In genomic region chr17:37049570-37050310, GRCm38 (mm10) we compare ENCODE assay signal across 7 mouse cellular contexts. TPM values are rescaled to one million over a fixed set of nuclear protein-coding genes. Genes with fewer than 3 reads are reported as not detected.
DNase-seq lines count a peak whose midpoint lies in the region; ATAC-seq lines count a peak whose summit lies in the region.

No protein-coding gene starts in this region.

- H3K36me3 ChIP-seq in embryonic facial prominence, embryonic 15.5 days, result 0 out of 2 replicates have a peak, but pooled peaks cover 9% of the 10 kb centered on the region
- H3K36me3 ChIP-seq in heart, embryonic 11.5 days (ENCODE audit: control insufficient read depth, insufficient read depth, low read length), result no peaks in the 10 kb centered on the region
- no peaks in the 10 kb centered on the region; the same call in 1 of the 2 replicates for H3K36me3 ChIP-seq in kidney, embryonic 14.5 days (ENCODE audit: control insufficient read depth, insufficient read depth, low read length)
- H3K36me3 ChIP-seq in midbrain, embryonic 16.5 days (ENCODE audit: control insufficient read depth, insufficient read depth, low read length), result peaks cover 6% of the 10 kb centered on the region
- H3K36me3 ChIP-seq in stomach, embryonic 16.5 days (ENCODE audit: control insufficient read depth, insufficient read depth, low read length), result no peaks in the 10 kb centered on the region

- H3K27me3 ChIP-seq in embryonic facial prominence, embryonic 15.5 days, result peaks cover 4% of the 10 kb centered on the region; the same call in 1 of the 2 replicates
- H3K27me3 ChIP-seq in heart, embryonic 11.5 days (ENCODE audit: control insufficient read depth, insufficient read depth, low read length), result peaks cover 15% of the 10 kb centered on the region
- H3K27me3 ChIP-seq in kidney, embryonic 14.5 days (ENCODE audit: control insufficient read depth, insufficient read depth, low read length), result no peaks in the 10 kb centered on the region; the same call in 1 of the 2 replicates
- no peaks in the 10 kb centered on the region for H3K27me3 ChIP-seq in midbrain, embryonic 16.5 days (ENCODE audit: control insufficient read depth, insufficient read depth, low read depth, low read length)
- H3K27me3 ChIP-seq in stomach, embryonic 16.5 days (ENCODE audit: control insufficient read depth, insufficient read depth, low read length), result no peaks in the 10 kb centered on the region

- peak overlapping the region; percentile 73 for H3K4me2 ChIP-seq in embryonic facial prominence, embryonic 15.5 days (replicated peaks)
- H3K4me2 ChIP-seq in heart, embryonic 11.5 days, result peak overlapping the region; percentile 96
- peak overlapping the region; percentile 82 for H3K4me2 ChIP-seq in kidney, embryonic 14.5 days (replicated peaks; ENCODE audit: low read depth, low read length)
- peak overlapping the region; percentile 68 for H3K4me2 ChIP-seq in midbrain, embryonic 16.5 days (ENCODE audit: low read length)
- peak overlapping the region; percentile 87 for H3K4me2 ChIP-seq in stomach, embryonic 16.5 days (ENCODE audit: low read depth, low read length)

- no peaks in the 10 kb centered on the region for H3K9me3 ChIP-seq in embryonic facial prominence, embryonic 15.5 days (replicated peaks)
- no peaks in the 10 kb centered on the region for H3K9me3 ChIP-seq in heart, embryonic 11.5 days (replicated peaks; ENCODE audit: control insufficient read depth, low read length)
- H3K9me3 ChIP-seq in kidney, embryonic 14.5 days (ENCODE audit: control insufficient read depth, low read length), result no peaks in the 10 kb centered on the region
- H3K9me3 ChIP-seq in midbrain, embryonic 16.5 days (replicated peaks; ENCODE audit: control insufficient read depth, low read length, poor library complexity, severe bottlenecking), result no peaks in the 10 kb centered on the region
- no peaks in the 10 kb centered on the region for H3K9me3 ChIP-seq in stomach, embryonic 16.5 days (replicated peaks; ENCODE audit: control insufficient read depth, low read length)

- 0 out of 2 replicates have a peak, but pooled peaks have one; percentile 2 for ATAC-seq in embryonic facial prominence, embryonic 15.5 days (ENCODE audit: insufficient number of reproducible peaks, low FRiP score, low TSS enrichment, low read depth)
- no peak for ATAC-seq in heart, embryonic 11.5 days (replicated peaks; ENCODE audit: insufficient number of reproducible peaks, low FRiP score, low TSS enrichment)
- ATAC-seq in kidney, embryonic 14.5 days (ENCODE audit: low FRiP score, low TSS enrichment), result peak; percentile 5; the same call in 1 of the 2 replicates
- peak; percentile 4 for ATAC-seq in midbrain, embryonic 16.5 days
- ATAC-seq in stomach, embryonic 16.5 days (ENCODE audit: insufficient read depth, low FRiP score), result no peak

- H3K27ac ChIP-seq in brown adipose tissue, adult 24 weeks (replicated peaks; ENCODE audit: low read depth, low read length), result no peak overlapping the region
- peak overlapping the region; percentile 73 for H3K27ac ChIP-seq in embryonic facial prominence, embryonic 15.5 days (replicated peaks)
- H3K27ac ChIP-seq in heart, embryonic 11.5 days (ENCODE audit: low read depth, low read length), result no peak overlapping the region
- no peak overlapping the region for H3K27ac ChIP-seq in kidney, embryonic 14.5 days (ENCODE audit: low read depth, low read length)
- H3K27ac ChIP-seq in midbrain, embryonic 16.5 days (ENCODE audit: low read length), result peak overlapping the region; percentile 90
- peak overlapping the region; percentile 27; the same call in 1 of the 2 replicates for H3K27ac ChIP-seq in stomach, embryonic 16.5 days (ENCODE audit: low read length)

- WGBS in embryonic facial prominence, embryonic 15.5 days, result 5% methylated on average over 39 of the region's 39 CpGs
- WGBS in heart, embryonic 11.5 days (ENCODE audit: insufficient replicate concordance), result 3% methylated on average over 39 of the region's 39 CpGs
- WGBS in kidney, embryonic 14.5 days, result 3% methylated on average over 39 of the region's 39 CpGs
- WGBS in midbrain, embryonic 16.5 days, result 2% methylated on average over 39 of the region's 39 CpGs
- WGBS in stomach, embryonic 16.5 days, result 8% methylated on average over 39 of the region's 39 CpGs

- peak overlapping the region; percentile 36 for H3K4me3 ChIP-seq in brown adipose tissue, adult 24 weeks (ENCODE audit: insufficient read depth, low read depth, low read length)
- H3K4me3 ChIP-seq in embryonic facial prominence, embryonic 15.5 days (replicated peaks), result peak overlapping the region; percentile 67
- peak overlapping the region; percentile 62 for H3K4me3 ChIP-seq in heart, embryonic 11.5 days (ENCODE audit: low read depth, low read length)
- peak overlapping the region; percentile 58 for H3K4me3 ChIP-seq in kidney, embryonic 14.5 days (ENCODE audit: low read length)
- peak overlapping the region; percentile 90 for H3K4me3 ChIP-seq in midbrain, embryonic 16.5 days (ENCODE audit: low read depth, low read length)
- H3K4me3 ChIP-seq in stomach, embryonic 16.5 days (replicated peaks; ENCODE audit: low read length), result peak overlapping the region; percentile 62

- H3K4me1 ChIP-seq in brown adipose tissue, adult 24 weeks (ENCODE audit: control insufficient read depth, insufficient read depth, insufficient read length, low read length), result peaks cover 2% of the 10 kb centered on the region
- peaks cover 48% of the 10 kb centered on the region for H3K4me1 ChIP-seq in embryonic facial prominence, embryonic 15.5 days
- peaks cover 15% of the 10 kb centered on the region for H3K4me1 ChIP-seq in heart, embryonic 11.5 days (ENCODE audit: control insufficient read depth, insufficient read depth, low read length)
- H3K4me1 ChIP-seq in kidney, embryonic 14.5 days (ENCODE audit: control insufficient read depth, insufficient read depth, low read length), result peaks cover 18% of the 10 kb centered on the region
- peaks cover 45% of the 10 kb centered on the region for H3K4me1 ChIP-seq in midbrain, embryonic 16.5 days (ENCODE audit: control insufficient read depth, insufficient read depth, low read length)
- peaks cover 36% of the 10 kb centered on the region for H3K4me1 ChIP-seq in stomach, embryonic 16.5 days (ENCODE audit: control insufficient read depth, insufficient read depth, low read length)

- DNase-seq in liver, result peak; percentile 40

- peak overlapping the region; percentile 50; the same call in 1 of the 2 replicates for H3K9ac ChIP-seq in embryonic facial prominence, embryonic 15.5 days
- H3K9ac ChIP-seq in heart, embryonic 11.5 days (ENCODE audit: low read depth, low read length), result peak overlapping the region; percentile 43; the same call in 1 of the 2 replicates
- peak overlapping the region; percentile 62 for H3K9ac ChIP-seq in kidney, embryonic 14.5 days (ENCODE audit: low read depth, low read length)
- H3K9ac ChIP-seq in midbrain, embryonic 16.5 days (ENCODE audit: low read depth, low read length), result peak overlapping the region; percentile 98
- peak overlapping the region; percentile 76 for H3K9ac ChIP-seq in stomach, embryonic 16.5 days (ENCODE audit: low read length)

RNA-seq across cellular contexts. Expression of gene Gabbr1, which starts 4.0 kb away (rescaled TPM):
- 3.8 and 4.5 TPM in 2 replicates for polyA plus RNA-seq in brown adipose tissue, adult 24 weeks (2012; ENCODE audit: insufficient read depth, insufficient read length, missing spikeins)
- polyA plus RNA-seq in embryonic facial prominence, embryonic 15.5 days (2015; fragmentation: Nextera tagmentation; extraction: Ambion mirVana), result 11.5 and 15.0 TPM in 2 replicates
- 4.4 and 6.0 TPM in 2 replicates for polyA plus RNA-seq in heart, embryonic 11.5 days (2014; fragmentation: Nextera tagmentation; extraction: Ambion mirVana)
- polyA plus RNA-seq in kidney, embryonic 14.5 days (2014; fragmentation: Nextera tagmentation; extraction: Ambion mirVana), result 8.1 and 11.6 TPM in 2 replicates
- 81.7 and 94.9 TPM in 2 replicates for polyA plus RNA-seq in midbrain, embryonic 16.5 days (2015; fragmentation: Nextera tagmentation; extraction: Ambion mirVana)
- polyA plus RNA-seq in stomach, embryonic 16.5 days (2015; fragmentation: Nextera tagmentation; extraction: Ambion mirVana), result 7.2 and 7.5 TPM in 2 replicates

RNA-seq across cellular contexts. Expression of gene Mog, which starts 26.5 kb away (rescaled TPM):
- not detected in 2 replicates for polyA plus RNA-seq in brown adipose tissue, adult 24 weeks (2012; ENCODE audit: insufficient read depth, insufficient read length, missing spikeins)
- 0.09 TPM in 1 of 2 replicates, not detected in the other for polyA plus RNA-seq in embryonic facial prominence, embryonic 15.5 days (2015; fragmentation: Nextera tagmentation; extraction: Ambion mirVana)
- polyA plus RNA-seq in heart, embryonic 11.5 days (2014; fragmentation: Nextera tagmentation; extraction: Ambion mirVana), result 0.25 TPM in 1 of 2 replicates, not detected in the other
- 0.12 and 0.14 TPM in 2 replicates for polyA plus RNA-seq in kidney, embryonic 14.5 days (2014; fragmentation: Nextera tagmentation; extraction: Ambion mirVana)
- 2.0 and 3.2 TPM in 2 replicates for polyA plus RNA-seq in midbrain, embryonic 16.5 days (2015; fragmentation: Nextera tagmentation; extraction: Ambion mirVana)
- polyA plus RNA-seq in stomach, embryonic 16.5 days (2015; fragmentation: Nextera tagmentation; extraction: Ambion mirVana), result 0.21 TPM in 1 of 2 replicates, not detected in the other

RNA-seq across cellular contexts. Expression of gene Olfr90, which starts 38.6 kb away (rescaled TPM):
- not detected in 2 replicates for polyA plus RNA-seq in brown adipose tissue, adult 24 weeks (2012; ENCODE audit: insufficient read depth, insufficient read length, missing spikeins)
- 0.07 TPM in 1 of 2 replicates, not detected in the other for polyA plus RNA-seq in embryonic facial prominence, embryonic 15.5 days (2015; fragmentation: Nextera tagmentation; extraction: Ambion mirVana)
- polyA plus RNA-seq in heart, embryonic 11.5 days (2014; fragmentation: Nextera tagmentation; extraction: Ambion mirVana), result not detected in 2 replicates
- polyA plus RNA-seq in kidney, embryonic 14.5 days (2014; fragmentation: Nextera tagmentation; extraction: Ambion mirVana), result not detected in 2 replicates
- polyA plus RNA-seq in midbrain, embryonic 16.5 days (2015; fragmentation: Nextera tagmentation; extraction: Ambion mirVana), result not detected in 2 replicates
- polyA plus RNA-seq in stomach, embryonic 16.5 days (2015; fragmentation: Nextera tagmentation; extraction: Ambion mirVana), result not detected in 2 replicates

RNA-seq across cellular contexts. Expression of gene Olfr91, which starts 48.3 kb away (rescaled TPM):
- polyA plus RNA-seq in brown adipose tissue, adult 24 weeks (2012; ENCODE audit: insufficient read depth, insufficient read length, missing spikeins), result not detected in 2 replicates
- not detected in 2 replicates for polyA plus RNA-seq in embryonic facial prominence, embryonic 15.5 days (2015; fragmentation: Nextera tagmentation; extraction: Ambion mirVana)
- polyA plus RNA-seq in heart, embryonic 11.5 days (2014; fragmentation: Nextera tagmentation; extraction: Ambion mirVana), result not detected in 2 replicates
- polyA plus RNA-seq in kidney, embryonic 14.5 days (2014; fragmentation: Nextera tagmentation; extraction: Ambion mirVana), result not detected in 2 replicates
- not detected in 2 replicates for polyA plus RNA-seq in midbrain, embryonic 16.5 days (2015; fragmentation: Nextera tagmentation; extraction: Ambion mirVana)
- polyA plus RNA-seq in stomach, embryonic 16.5 days (2015; fragmentation: Nextera tagmentation; extraction: Ambion mirVana), result not detected in 2 replicates

RNA-seq across cellular contexts. Expression of gene Zfp57, which starts 48.8 kb away (rescaled TPM):
- polyA plus RNA-seq in brown adipose tissue, adult 24 weeks (2012; ENCODE audit: insufficient read depth, insufficient read length, missing spikeins), result not detected in 2 replicates
- polyA plus RNA-seq in embryonic facial prominence, embryonic 15.5 days (2015; fragmentation: Nextera tagmentation; extraction: Ambion mirVana), result 52.2 and 62.2 TPM in 2 replicates
- polyA plus RNA-seq in heart, embryonic 11.5 days (2014; fragmentation: Nextera tagmentation; extraction: Ambion mirVana), result 66.7 and 70.1 TPM in 2 replicates
- 44.6 and 67.5 TPM in 2 replicates for polyA plus RNA-seq in kidney, embryonic 14.5 days (2014; fragmentation: Nextera tagmentation; extraction: Ambion mirVana)
- 280 and 312 TPM in 2 replicates for polyA plus RNA-seq in midbrain, embryonic 16.5 days (2015; fragmentation: Nextera tagmentation; extraction: Ambion mirVana)
- polyA plus RNA-seq in stomach, embryonic 16.5 days (2015; fragmentation: Nextera tagmentation; extraction: Ambion mirVana), result 40.9 and 50.3 TPM in 2 replicates

Comparison
In these comparisons a context has a peak if more than half of its experiments do, and no peak if none do; other contexts are left out.
1. H3K27ac ChIP-seq: peak in embryonic facial prominence, embryonic 15.5 days (single experiment), midbrain, embryonic 16.5 days (single experiment) and stomach, embryonic 16.5 days (single experiment); none in brown adipose tissue, adult 24 weeks (single experiment), heart, embryonic 11.5 days (single experiment) and kidney, embryonic 14.5 days (single experiment).
2. H3K4me3 ChIP-seq: peak in every context shown above with its lines; median percentile 90 in midbrain, embryonic 16.5 days; 67 in embryonic facial prominence, embryonic 15.5 days; 62 in heart, embryonic 11.5 days; 62 in stomach, embryonic 16.5 days; 58 in kidney, embryonic 14.5 days; 36 in brown adipose tissue, adult 24 weeks.
3. ATAC-seq: peak in embryonic facial prominence, embryonic 15.5 days (single experiment), kidney, embryonic 14.5 days (single experiment) and midbrain, embryonic 16.5 days (single experiment); none in heart, embryonic 11.5 days (single experiment) and stomach, embryonic 16.5 days (single experiment).
4. H3K9ac ChIP-seq: peak in every context shown above with its lines; median percentile 98 in midbrain, embryonic 16.5 days; 76 in stomach, embryonic 16.5 days; 62 in kidney, embryonic 14.5 days; 50 in embryonic facial prominence, embryonic 15.5 days; 43 in heart, embryonic 11.5 days.
5. Peak in every context shown above with its lines, with median percentiles within 50 percentile points of each other: H3K4me2 ChIP-seq.